Mouse (Mus musculus) lung, adult 18-20 months (tissue): ENCODE data around the gene Neurod4.

Experiments
- DNase-seq, 2 experiments: peaks; one replicate each; pipeline ENCODE4 v3.0.0; 2022; ENCODE audit warnings: mixed read lengths in 2 of 2

Gene Neurod4

GRCm38 (mm10) chr10:130234576-130234975, 45.5 kb downstream of the Neurod4 start:
- no peak for DNase-seq

GRCm38 (mm10) chr10:130232117-130232516, 47.9 kb downstream of the Neurod4 start:
- DNase-seq: no peak

GRCm38 (mm10) chr10:130229584-130229983, 50.5 kb downstream of the Neurod4 start:
- DNase-seq: no peak

- DNase-seq: peak in 1 of 2 experiments; percentile 2
Measured at GRCm38 (mm10) chr10:130228246-130228645, 51.8 kb downstream of the Neurod4 start.

DNA sequence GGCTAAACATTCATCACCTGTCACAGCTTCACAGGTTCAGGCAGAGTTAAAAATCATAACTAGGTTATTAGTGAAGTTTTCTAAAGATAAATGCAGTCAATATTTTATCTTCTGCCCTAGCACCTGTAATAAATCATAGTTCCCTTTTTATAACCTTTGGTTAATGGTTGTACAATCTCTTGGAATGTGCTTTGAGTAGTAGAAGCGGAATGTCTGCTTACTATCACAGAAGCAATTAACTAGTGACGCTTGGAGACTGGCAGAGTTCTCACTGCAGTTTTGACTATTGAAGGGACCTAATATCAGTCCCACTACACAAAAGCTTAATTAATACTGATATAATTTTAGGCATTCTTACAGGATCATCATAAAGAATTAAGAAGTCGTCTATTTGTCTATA, 55.0 kb downstream of the Neurod4 start:
- DNase-seq: no peak
